Mouse (Mus musculus) embryonic facial prominence, embryonic 10.5 days (tissue): Measurements from ENCODE around the gene Agtr1b. TPM values are rescaled to one million over a fixed set of nuclear protein-coding genes. Genes with fewer than 3 reads are reported as not detected.

Experiments used
- DNase-seq: peaks from one replicate; pipeline ENCODE4 v3.0.0-alpha.2; 2017; ENCODE audit warnings: low spot score
- H3K27ac ChIP-seq: fragments of 300-500 bp; sonication (generic); replicated peaks from 2 replicates; pipeline ENCODE4 v1.5.1; 2016; ENCODE audit warnings: mild to moderate bottlenecking
- H3K27me3 ChIP-seq: fragments of 300-500 bp; sonication (generic); replicated peaks from 2 replicates; pipeline ENCODE4 v1.6.1; 2016; ENCODE audit warnings: low read depth, mild to moderate bottlenecking; ENCODE audit not compliant: poor library complexity, severe bottlenecking
- H3K36me3 ChIP-seq: fragments of 300-500 bp; sonication (generic); replicated peaks from 2 replicates; pipeline ENCODE4 v1.6.1; 2016; ENCODE audit warnings: mild to moderate bottlenecking, moderate library complexity
- H3K4me1 ChIP-seq: fragments of 300-500 bp; sonication (generic); 2 replicates; pipeline ENCODE4 v1.6.1; 2016
- H3K4me3 ChIP-seq: fragments of 300-500 bp; sonication (generic); 2 replicates; pipeline ENCODE4 v1.5.1; 2016; ENCODE audit warnings: mild to moderate bottlenecking, moderate library complexity
- H3K9me3 ChIP-seq: fragments of 300-500 bp; sonication (generic); 2 replicates; pipeline ENCODE4 v1.6.1; 2016; ENCODE audit warnings: mild to moderate bottlenecking
- WGBS: fragments of 180-500 bp; shearing (Covaris S2); methylation state at CpG from one replicate; pipeline ENCODE4 v1.1.7; 2016; 5-methylcytosine and 5-hydroxymethylcytosine counted together
- polyA plus RNA-seq: library from polyadenylated mRNA; unstranded; fragments of >200 nt; fragmentation: Nextera tagmentation; extraction: Ambion mirVana; gene quantifications from 2 replicates; pipeline ENCODE4 v1.2.1, GENCODE M21; 2016

The Agtr1b gene
- polyA plus RNA-seq = not detected in 2 replicates

DNA sequence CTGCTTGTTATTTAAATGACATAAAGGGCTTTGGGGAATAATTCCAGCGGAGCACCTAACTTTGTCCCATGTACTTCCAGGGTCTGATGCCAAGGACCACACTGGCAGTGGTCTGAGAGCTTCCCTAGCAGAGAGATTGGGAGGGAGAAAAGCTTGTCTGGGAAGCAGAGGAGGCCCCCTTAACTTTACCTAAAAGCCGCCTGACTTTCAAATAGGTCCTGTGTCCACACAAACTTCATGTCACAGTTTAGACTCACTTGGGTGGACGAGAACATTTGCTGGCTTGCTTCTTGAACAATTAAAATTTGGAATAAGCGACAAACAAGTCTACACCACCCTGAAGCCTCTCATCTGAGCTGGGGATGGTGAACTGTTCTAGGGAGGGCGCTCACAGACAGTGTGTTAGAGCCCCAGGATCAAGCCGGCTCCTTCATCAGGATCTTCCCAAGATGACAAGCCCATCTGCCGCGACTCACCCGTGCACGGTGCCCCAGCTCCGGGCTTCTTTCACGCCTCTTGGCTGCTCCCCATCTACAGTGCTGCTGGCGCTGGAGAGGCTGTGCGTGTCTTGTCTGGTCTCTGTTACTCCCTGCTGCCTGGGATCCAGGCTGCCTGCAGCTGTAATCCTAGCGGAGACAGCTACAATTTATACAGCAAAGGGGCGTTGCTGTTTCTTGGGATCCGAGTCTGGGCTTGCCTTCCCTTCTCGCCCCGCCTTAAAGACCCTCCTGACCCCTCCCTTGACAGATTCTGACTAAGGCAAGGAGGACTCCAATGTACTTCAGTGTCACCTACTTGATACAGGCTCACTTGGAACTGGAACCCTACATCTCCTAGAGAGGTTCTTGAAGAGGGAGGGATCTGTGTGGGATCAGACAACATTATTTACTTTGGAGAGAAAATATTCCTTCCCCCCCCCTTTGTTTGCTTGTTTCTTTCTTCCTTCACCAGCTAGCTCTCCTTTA is at the start of gene Agtr1b:
Agtr1b (minus strand) TSS at position 620 of the 965 bp plus-strand sequence.
- Histone ChIP-seq H3K36me3 (no peaks in the 10 kb centered on the region), H3K4me3 (peak within 1 kb of the TSS; percentile 53), H3K9me3 (no peaks in the 10 kb centered on the region), H3K27ac (no peak within 1 kb of the TSS), H3K4me1 (0 out of 2 replicates have a peak, but pooled peaks cover 5% of the 10 kb centered on the region), H3K27me3 (no peaks in the 10 kb centered on the region)
- DNase-seq = peak; percentile 45
- WGBS = 10% methylated on average over 19 of the region's 19 CpGs

DNA sequence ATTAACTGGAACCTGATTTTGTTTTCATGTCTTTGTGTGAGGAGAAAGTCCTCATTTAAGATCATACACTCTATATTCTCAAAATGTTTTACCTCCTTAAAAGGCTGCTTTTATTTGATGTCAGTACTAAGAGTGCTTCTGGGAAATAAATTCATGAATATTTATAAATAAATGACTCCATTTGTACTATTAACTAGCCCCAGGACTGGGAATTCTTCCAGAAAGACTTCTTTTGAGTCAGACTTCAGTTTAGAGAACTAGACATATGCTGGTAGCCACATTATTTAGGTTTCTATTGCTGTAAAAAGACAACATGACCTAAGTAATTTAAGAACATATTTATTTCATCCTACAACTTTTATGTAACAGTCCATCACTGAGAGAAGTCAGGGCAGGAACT is 13.4 kb downstream of the Agtr1b start:
- Histone ChIP-seq H3K4me3 (no peak overlapping the region), H3K4me1 (no peaks in the 10 kb centered on the region), H3K36me3 (no peaks in the 10 kb centered on the region), H3K9me3 (no peaks in the 10 kb centered on the region), H3K27ac (no peak overlapping the region), H3K27me3 (no peaks in the 10 kb centered on the region)
- no peak for DNase-seq

DNA sequence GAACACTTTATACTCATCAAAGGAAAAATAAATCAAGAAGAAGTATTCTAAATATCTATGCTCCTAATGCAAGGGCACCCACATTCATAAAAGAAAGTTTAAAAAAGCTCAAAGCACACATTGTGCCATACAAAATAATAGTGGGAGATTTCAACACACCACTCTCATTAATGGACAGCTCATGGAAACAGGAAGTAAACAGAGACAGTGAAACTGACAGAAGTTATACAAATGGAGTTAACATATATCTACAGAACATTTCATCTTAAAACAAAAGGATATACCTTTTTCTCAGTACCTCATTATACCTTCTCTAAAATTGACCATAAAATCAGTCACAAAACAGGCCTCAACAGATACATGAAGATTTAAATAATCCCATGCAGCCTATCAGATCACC is 18.8 kb downstream of the Agtr1b start:
- Histone ChIP-seq H3K36me3 (no peaks in the 10 kb centered on the region), H3K4me1 (no peaks in the 10 kb centered on the region), H3K27me3 (no peaks in the 10 kb centered on the region), H3K27ac (no peak overlapping the region), H3K4me3 (no peak overlapping the region), H3K9me3 (no peaks in the 10 kb centered on the region)
- DNase-seq = no peak

DNA sequence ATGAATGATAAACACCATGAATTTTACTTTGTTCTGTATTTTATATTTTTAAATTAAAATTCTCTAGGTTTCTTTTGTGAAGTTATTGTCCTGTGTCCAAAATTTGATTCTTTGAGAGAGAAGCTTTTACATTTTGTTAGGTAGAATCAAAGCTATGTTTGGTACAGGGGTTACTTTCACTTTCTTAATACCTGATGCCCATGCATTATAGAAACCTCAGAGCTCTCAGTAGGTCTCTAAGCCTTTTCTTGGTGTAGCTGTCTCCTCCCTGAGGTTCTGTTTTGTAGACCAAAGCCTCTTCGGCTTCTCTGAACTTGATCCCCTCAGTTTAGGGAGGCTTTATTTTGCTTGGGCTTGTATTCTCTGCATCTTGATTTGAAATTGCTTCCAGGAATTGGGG is 26.6 kb downstream of the Agtr1b start:
- Histone ChIP-seq H3K4me1 (no peaks in the 10 kb centered on the region), H3K27ac (no peak overlapping the region), H3K36me3 (no peaks in the 10 kb centered on the region), H3K27me3 (no peaks in the 10 kb centered on the region), H3K9me3 (no peaks in the 10 kb centered on the region), H3K4me3 (no peak overlapping the region)
- no peak for DNase-seq
- 93% methylated on average over 1 of the region's 1 CpGs for WGBS

DNA sequence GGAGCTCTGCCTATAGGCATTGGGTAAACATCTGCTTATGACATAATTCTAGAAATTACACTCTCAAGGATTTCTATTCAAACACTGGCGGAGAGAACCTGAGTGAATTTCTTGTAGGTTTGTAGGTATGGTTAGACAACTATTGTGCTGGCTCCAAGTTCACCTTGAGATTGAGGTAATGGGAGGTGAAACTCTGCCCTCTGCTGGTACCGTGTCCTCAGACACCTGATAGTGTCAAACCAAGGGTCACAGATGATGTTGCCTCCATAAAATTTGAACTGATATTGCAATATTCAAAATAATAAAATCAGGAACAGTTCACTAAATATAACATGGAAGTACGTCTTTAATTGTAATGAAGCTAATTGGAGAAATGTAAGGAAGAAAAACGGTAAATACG is 32.3 kb downstream of the Agtr1b start:
- no peaks in the 10 kb centered on the region for H3K36me3 ChIP-seq
- H3K4me1 ChIP-seq = no peaks in the 10 kb centered on the region
- DNase-seq = no peak
- H3K27ac ChIP-seq = no peak overlapping the region
- H3K4me3 ChIP-seq = no peak overlapping the region
- H3K27me3 ChIP-seq = no peaks in the 10 kb centered on the region
- H3K9me3 ChIP-seq = no peaks in the 10 kb centered on the region
- WGBS = 68% methylated on average over 5 of the region's 5 CpGs

DNA sequence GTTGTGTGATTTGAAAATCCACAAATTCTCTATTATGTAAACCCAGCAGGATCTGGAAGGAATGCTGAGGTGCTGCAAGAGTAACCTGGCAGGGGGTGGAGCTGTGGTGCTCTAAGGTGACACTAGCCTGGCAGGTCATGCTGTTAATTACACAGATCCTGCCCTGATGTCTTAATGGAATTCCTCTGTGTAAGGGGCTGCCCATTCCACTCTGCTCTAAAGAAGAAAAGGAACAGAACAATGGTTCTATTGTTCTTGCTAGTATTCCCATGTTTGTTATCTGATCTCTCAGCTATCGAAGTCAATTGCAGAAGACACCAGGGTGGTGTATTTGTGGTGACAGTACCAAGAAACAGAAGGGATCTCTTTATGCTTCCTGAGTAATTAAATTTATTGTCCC is 49.7 kb downstream of the Agtr1b start:
- Histone ChIP-seq H3K4me3 (no peak overlapping the region), H3K27me3 (no peaks in the 10 kb centered on the region), H3K4me1 (peaks cover 5% of the 10 kb centered on the region), H3K36me3 (no peaks in the 10 kb centered on the region), H3K9me3 (no peaks in the 10 kb centered on the region), H3K27ac (no peak overlapping the region)
- 10% methylated on average over 1 of the region's 1 CpGs for WGBS
- DNase-seq = no peak

DNA sequence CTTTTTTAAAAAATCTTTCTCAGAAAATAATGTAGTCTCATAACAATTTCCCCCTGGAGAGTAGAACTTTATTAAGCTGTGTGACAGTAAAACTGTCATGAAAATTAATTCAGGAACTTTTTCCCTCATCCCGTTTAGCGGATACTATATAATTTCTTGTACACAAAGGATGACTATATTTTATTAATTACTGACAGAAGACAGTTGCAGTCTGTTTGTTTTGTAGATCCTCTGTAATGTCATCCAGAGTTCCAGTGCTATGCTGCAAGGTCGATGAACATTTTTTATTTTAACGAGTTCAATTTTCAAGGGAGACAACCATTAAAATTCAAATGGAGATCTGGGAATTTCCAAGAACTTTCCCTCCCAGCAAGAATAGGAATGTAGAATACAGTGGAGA is 57.8 kb downstream of the Agtr1b start:
- 92% methylated on average over 4 of the region's 4 CpGs for WGBS
- Histone ChIP-seq H3K27me3 (no peaks in the 10 kb centered on the region), H3K9me3 (no peaks in the 10 kb centered on the region), H3K36me3 (no peaks in the 10 kb centered on the region), H3K27ac (no peak overlapping the region), H3K4me3 (no peak overlapping the region), H3K4me1 (no peaks in the 10 kb centered on the region)
- no peak for DNase-seq

DNA sequence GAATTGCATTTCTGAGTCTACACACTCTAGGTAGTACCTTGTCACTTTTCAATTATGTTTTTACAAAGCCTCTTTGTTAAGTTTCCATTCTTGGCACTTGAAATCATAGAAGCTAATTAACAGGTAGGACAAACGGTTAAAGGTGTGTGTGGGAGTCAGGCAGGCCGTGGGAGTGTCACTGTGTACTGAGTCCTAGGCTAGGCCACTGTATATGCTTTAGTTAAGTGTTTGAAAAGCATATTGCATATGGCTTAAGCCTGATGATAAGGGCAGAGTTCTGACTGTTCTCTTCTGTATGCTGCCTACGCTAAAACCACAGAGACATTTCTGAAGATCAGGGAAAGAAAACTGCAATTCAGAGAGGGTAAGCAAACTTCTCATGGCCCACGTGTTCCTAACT is 59.7 kb downstream of the Agtr1b start:
- WGBS = 83% methylated on average over 4 of the region's 4 CpGs
- no peaks in the 10 kb centered on the region for H3K27me3 ChIP-seq

DNA sequence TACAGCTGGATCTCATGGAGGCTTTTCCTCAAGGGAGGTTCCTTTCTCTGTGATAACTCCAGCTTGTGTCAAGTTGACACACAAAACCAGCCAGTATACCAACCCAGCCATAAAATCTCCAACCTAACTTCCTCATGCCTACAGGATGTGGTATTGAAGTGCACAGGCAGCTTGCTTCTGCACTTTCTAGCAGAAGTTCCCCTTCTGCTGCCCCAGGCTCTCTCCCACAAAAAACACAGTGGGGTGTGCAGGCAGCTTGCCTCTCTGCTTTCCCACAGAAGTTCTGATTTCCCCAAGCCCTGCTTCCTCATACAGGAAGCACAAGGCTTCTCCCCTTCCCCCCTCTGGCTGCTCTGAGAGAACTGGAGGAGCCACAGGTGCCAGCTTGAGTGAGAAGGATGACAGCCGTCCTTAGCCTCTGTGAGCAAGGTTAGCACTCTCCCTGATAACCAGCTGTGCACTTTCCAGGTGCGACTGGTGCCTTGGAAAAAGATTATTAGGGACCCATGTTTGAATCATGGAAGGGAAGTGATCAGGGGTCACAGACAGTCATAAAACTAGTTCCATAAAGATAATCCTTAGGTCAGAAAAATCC is 62.1 kb downstream of the Agtr1b start:
- H3K27ac ChIP-seq = no peak overlapping the region
- WGBS = 59% methylated on average over 2 of the region's 2 CpGs

More for the DNA sequence above, 59.7 kb downstream of the Agtr1b start:
- DNase-seq = no peak
- Histone ChIP-seq H3K36me3 (no peaks in the 10 kb centered on the region), H3K4me1 (no peaks in the 10 kb centered on the region), H3K27ac (no peak overlapping the region), H3K4me3 (no peak overlapping the region), H3K9me3 (no peaks in the 10 kb centered on the region)

DNA sequence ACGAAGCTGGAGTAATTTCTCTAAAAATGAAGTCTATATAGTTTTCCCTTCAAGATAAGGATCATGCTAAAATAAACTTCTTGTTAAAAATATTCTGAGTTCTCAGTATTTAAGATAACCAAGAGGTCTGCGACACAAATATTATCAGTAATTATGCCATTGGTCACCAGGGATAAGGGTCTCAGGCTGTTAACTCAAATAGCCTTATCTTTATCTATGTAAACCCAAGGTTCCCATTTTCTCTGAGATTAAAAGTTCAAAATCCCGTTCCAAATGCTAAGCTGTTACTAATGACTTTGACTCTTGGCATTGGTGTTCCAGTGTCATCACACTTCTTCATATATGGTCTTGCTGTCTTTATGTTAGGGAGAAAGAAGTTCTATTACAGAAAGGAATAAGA is 71.4 kb downstream of the Agtr1b start:
- H3K9me3 ChIP-seq = no peaks in the 10 kb centered on the region
- DNase-seq = no peak
- WGBS = 88% methylated on average over 3 of the region's 3 CpGs
- no peaks in the 10 kb centered on the region for H3K36me3 ChIP-seq
- H3K27ac ChIP-seq = no peak overlapping the region
- no peak overlapping the region for H3K4me3 ChIP-seq
- no peaks in the 10 kb centered on the region for H3K4me1 ChIP-seq
- H3K27me3 ChIP-seq = no peaks in the 10 kb centered on the region

More for the DNA sequence above, 62.1 kb downstream of the Agtr1b start:
- DNase-seq = no peak
- Histone ChIP-seq H3K4me1 (no peaks in the 10 kb centered on the region), H3K36me3 (no peaks in the 10 kb centered on the region), H3K9me3 (no peaks in the 10 kb centered on the region), H3K27me3 (no peaks in the 10 kb centered on the region), H3K4me3 (no peak overlapping the region)

DNA sequence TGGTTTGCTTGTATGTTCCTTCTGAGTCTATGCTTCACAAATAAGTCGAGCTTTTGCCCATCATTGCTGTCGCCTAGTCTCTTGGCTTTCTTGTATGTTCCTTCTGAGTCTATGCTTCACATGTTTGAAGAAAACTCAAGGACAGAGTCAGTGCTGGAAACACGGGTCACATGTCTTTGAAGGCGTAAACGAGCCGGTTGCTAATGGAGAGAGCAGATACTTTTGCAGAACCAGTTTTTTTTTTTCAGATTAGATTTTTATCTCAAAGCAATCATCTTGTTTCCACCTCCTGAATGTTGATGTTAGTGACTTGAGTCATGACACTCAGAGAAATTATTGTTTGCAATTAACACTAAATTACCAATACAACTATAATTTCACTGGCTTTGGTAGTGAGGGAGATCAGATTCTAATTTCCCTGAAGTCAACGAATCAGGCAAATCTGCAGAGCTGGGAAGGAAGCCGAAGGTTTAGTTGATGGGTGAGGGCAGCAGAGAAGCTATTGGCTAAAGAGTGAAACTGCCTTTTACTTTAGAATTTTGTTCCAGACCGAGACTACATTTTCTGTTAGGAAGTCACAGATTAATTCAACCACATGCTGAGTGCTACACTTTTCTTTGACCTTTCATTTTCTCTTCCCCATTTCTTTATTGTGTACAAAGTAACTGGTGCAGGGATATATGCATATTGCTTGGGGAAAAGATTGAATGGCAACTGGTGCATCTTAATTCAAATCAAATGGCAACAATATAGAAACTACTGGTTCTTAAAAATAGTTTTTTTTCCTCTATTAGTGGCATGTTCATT is 72.2 kb downstream of the Agtr1b start:
- no peak overlapping the region for H3K4me3 ChIP-seq
- no peak for DNase-seq
- 85% methylated on average over 9 of the region's 9 CpGs for WGBS

DNA sequence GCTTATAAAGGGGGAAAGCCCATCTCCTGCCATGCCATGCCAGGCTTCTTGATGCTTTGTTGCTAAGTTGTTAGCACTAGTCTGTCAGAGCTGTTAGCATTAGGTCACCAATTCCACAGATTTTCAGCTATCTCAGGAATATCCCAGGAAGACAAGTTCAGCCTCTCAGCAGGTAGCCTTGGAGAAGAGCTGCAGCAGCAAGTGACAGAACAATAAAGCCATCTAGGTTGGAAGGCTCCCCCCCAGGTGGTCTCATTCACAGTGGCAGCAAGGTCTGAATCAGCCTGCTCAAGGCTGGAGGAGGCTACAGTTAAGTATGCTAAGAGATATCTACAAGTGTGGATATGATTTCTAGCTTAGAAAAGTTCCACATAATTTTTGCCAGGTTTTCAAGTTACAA is 75.6 kb downstream of the Agtr1b start:
- Histone ChIP-seq H3K27me3 (no peaks in the 10 kb centered on the region), H3K4me1 (no peaks in the 10 kb centered on the region), H3K4me3 (no peak overlapping the region), H3K36me3 (no peaks in the 10 kb centered on the region), H3K9me3 (no peaks in the 10 kb centered on the region), H3K27ac (no peak overlapping the region)
- no peak for DNase-seq

More for the DNA sequence above, 72.2 kb downstream of the Agtr1b start:
- H3K9me3 ChIP-seq = no peaks in the 10 kb centered on the region
- no peaks in the 10 kb centered on the region for H3K27me3 ChIP-seq
- no peaks in the 10 kb centered on the region for H3K36me3 ChIP-seq
- no peak overlapping the region for H3K27ac ChIP-seq
- no peaks in the 10 kb centered on the region for H3K4me1 ChIP-seq
